Mouse (Mus musculus) midbrain, embryonic 11.5 days (tissue): Measurements from ENCODE around the gene Slc38a5. TPM values are rescaled to one million over a fixed set of nuclear protein-coding genes. Genes with fewer than 3 reads are reported as not detected.

Experiments
- ATAC-seq: fragments of 200-750 bp; cut with Nextera tagmentation; 2 replicates; pipeline ENCODE4 v1.8.0; 2017; ENCODE audit warnings: moderate TSS enrichment, moderate library complexity; ENCODE audit not compliant: low FRiP score
- DNase-seq: peaks from one replicate; pipeline ENCODE4 v3.0.0; 2015; ENCODE audit warnings: low spot score; ENCODE audit errors: missing footprints
- H3K27ac ChIP-seq: fragments of 300-500 bp; sonication (generic); 2 replicates; pipeline ENCODE4 v1.5.1; 2014; ENCODE audit warnings: low read depth, low read length
- H3K27me3 ChIP-seq: fragments of 300-500 bp; sonication (generic); 2 replicates; pipeline ENCODE4 v1.6.1; 2014; ENCODE audit warnings: mild to moderate bottlenecking, low read length, moderate library complexity, mixed read lengths; ENCODE audit not compliant: control insufficient read depth, insufficient read depth
- H3K36me3 ChIP-seq: fragments of 300-500 bp; sonication (generic); 2 replicates; pipeline ENCODE4 v1.6.1; 2014; ENCODE audit warnings: mild to moderate bottlenecking, low read length, moderate library complexity, mixed read lengths; ENCODE audit not compliant: control insufficient read depth, insufficient read depth
- H3K4me1 ChIP-seq: fragments of 300-500 bp; sonication (generic); 2 replicates; pipeline ENCODE4 v1.6.1; 2014; ENCODE audit warnings: low read length; ENCODE audit not compliant: control insufficient read depth, insufficient read depth
- H3K4me2 ChIP-seq: fragments of 300-500 bp; sonication (generic); 2 replicates; pipeline ENCODE4 v1.6.1; 2014; ENCODE audit warnings: mild to moderate bottlenecking, moderate library complexity
- H3K4me3 ChIP-seq: fragments of 300-500 bp; sonication (generic); 2 replicates; pipeline ENCODE4 v1.5.1; 2014; ENCODE audit warnings: low read depth, low read length
- H3K9ac ChIP-seq: fragments of 300-500 bp; sonication (generic); 2 replicates; pipeline ENCODE4 v1.6.1; 2014; ENCODE audit warnings: low read length
- H3K9me3 ChIP-seq: fragments of 300-500 bp; sonication (generic); 2 replicates; pipeline ENCODE4 v1.6.1; 2016; ENCODE audit warnings: low read length; ENCODE audit not compliant: control insufficient read depth
- WGBS: fragments of 180-500 bp; shearing (Covaris S2); extraction: QIAGEN DNeasy Blood & Tissue Kit; methylation state at CpG from one replicate; pipeline ENCODE4 v1.1.7; 2014; 5-methylcytosine and 5-hydroxymethylcytosine counted together
- polyA plus RNA-seq: library from polyadenylated mRNA; unstranded; fragments of >200 nt; fragmentation: Nextera tagmentation; extraction: Ambion mirVana; gene quantifications from 2 replicates; pipeline ENCODE4 v1.2.1, GENCODE M21; 2014

Gene Slc38a5
- 5.2 and 5.3 TPM in 2 replicates for polyA plus RNA-seq

DNA sequence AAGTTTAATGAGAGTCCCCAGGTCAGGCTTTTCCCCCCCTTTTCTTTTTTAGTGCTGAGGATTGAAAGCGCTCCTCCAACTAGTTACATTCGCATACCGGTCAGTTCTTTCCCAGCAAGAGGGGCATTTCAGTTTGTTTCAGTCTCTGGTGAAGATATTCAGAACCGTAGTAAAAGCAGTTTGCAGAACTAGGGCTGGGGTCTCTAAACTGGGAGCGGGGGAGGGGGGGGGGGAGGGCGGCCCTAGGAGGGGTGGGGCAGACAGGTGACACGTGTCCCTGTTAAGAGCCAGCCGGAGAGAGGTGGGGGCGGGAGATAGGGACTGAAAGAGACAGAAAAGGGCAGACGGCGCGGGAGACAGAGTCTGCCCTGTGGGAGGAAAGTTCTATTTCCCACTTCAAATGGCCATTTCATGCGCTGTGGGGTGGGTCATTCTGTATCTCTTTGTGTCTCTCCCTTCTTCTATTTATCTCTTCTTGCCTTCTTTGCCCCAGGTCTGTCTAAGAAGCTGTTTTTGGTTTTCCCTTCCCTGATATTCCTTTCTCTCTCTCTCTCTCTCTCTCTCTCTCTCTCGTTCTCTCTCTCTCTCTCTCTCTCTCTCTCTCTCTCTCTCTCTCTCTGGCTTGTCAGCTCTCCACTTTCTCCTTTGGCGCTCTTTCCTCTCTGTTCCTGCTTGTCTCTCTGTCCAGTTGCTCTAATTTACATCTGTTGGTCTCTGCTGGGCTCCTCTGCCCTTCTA, at the start of gene Slc38a5:
Gene Slc38a5 (plus strand): TSS at position 51 of the 738 bp plus-strand sequence.
- WGBS: 29% methylated on average over 10 of the region's 15 CpGs
- no peaks in the 10 kb centered on the region for H3K4me1 ChIP-seq
- H3K9me3 ChIP-seq: no peaks in the 10 kb centered on the region
- no peaks in the 10 kb centered on the region for H3K36me3 ChIP-seq
- no peak within 1 kb of the TSS for H3K4me3 ChIP-seq
- no peaks in the 10 kb centered on the region for H3K27me3 ChIP-seq
- no peak within 1 kb of the TSS for H3K27ac ChIP-seq
- ATAC-seq: no peak
- 0 out of 2 replicates have a peak within 1 kb of the TSS, but pooled peaks have one; percentile 19 for H3K4me2 ChIP-seq
- no peak within 1 kb of the TSS for H3K9ac ChIP-seq
- DNase-seq: no peak

DNA sequence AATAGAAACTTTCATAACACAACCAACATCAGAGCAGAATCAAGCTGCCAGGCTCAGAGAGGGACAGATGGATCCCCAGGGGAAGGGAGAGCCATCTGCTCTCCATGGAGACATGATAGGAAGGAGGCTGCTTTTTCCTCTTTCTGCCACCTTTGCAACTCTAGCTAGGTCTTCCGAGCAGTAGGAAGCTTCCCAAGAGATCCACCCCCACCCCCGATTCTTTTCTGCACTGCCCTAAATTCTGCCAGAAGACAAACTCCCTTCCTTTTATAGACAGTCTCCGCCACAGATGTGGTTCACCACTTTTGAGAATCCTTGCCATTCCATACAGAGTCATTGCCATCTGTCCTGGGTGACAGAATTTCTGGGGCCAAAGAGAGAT, 48.6 kb upstream of the Slc38a5 start:
- Histone ChIP-seq H3K4me3 (no peak overlapping the region), H3K4me1 (no peaks in the 10 kb centered on the region), H3K9me3 (no peaks in the 10 kb centered on the region), H3K36me3 (no peaks in the 10 kb centered on the region), H3K27me3 (no peaks in the 10 kb centered on the region), H3K4me2 (no peak overlapping the region), H3K27ac (no peak overlapping the region), H3K9ac (no peak overlapping the region)
- DNase-seq (no peak), ATAC-seq (no peak)
- WGBS: 80% methylated on average over 3 of the region's 3 CpGs

DNA sequence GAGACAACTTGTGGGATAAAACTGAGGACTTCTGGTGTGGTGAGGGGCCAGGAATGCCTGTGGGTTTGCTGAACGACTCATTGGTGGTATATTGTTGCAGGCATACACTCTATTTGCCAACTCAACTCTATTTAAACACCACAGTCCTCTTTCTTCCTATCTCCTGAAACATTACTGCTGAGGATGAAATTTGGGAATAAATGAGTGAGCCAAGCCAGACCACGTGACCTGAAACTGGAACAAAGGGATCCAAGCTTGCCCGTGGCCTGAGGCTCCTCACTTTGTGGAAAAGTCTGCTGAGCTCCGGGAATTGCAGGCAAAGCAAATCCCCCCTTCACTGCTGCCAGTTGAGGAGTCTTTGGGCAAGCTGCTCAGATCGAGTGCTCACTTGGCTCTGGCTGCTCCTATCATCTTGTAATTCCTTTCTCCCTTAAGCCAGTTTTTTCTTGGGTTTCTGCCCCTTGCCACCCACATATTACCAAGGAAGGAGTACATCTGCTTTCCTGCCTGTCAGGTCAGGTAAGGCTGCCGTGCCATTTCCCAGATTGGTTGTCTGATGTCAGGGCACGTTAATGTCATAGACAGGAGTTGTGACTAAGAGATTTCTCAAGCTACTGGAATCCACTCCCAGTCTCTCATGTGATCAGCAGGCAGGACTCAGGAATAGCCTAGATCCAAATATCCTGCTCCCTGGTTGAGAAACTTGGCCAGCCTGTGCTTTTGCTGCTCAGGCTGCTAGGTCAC, 48.1 kb upstream of the Slc38a5 start:
- H3K4me2 ChIP-seq: no peak overlapping the region
- DNase-seq: no peak
- no peak overlapping the region for H3K27ac ChIP-seq
- 60% methylated on average over 7 of the region's 7 CpGs for WGBS
- no peaks in the 10 kb centered on the region for H3K27me3 ChIP-seq
- H3K4me3 ChIP-seq: no peak overlapping the region
- no peak for ATAC-seq
- no peaks in the 10 kb centered on the region for H3K9me3 ChIP-seq
- H3K9ac ChIP-seq: no peak overlapping the region
- H3K4me1 ChIP-seq: no peaks in the 10 kb centered on the region
- no peaks in the 10 kb centered on the region for H3K36me3 ChIP-seq

DNA sequence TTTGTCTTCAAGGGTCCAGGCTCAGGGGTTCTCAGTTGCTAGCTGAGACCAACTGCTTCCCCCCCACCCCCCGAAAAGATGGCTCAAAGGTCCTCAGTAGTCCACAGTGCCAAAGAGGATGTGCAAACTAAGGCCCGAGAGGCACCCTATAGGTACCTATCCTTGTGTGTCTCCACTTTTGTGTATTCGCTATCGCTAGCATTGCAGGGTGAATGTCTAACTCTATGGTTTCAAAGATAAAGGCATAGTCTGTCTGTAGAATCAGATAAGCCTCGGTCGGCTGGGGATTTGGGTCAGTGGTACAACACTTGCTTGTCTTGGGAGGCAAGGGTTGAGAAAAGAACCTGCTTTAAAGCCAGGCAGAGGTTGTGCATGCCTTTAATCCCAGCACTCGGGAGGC, 47.5 kb upstream of the Slc38a5 start:
- Histone ChIP-seq H3K27me3 (no peaks in the 10 kb centered on the region), H3K4me3 (no peak overlapping the region), H3K9me3 (no peaks in the 10 kb centered on the region), H3K4me2 (no peak overlapping the region), H3K4me1 (no peaks in the 10 kb centered on the region), H3K36me3 (no peaks in the 10 kb centered on the region), H3K9ac (no peak overlapping the region), H3K27ac (no peak overlapping the region)
- DNase-seq (no peak), ATAC-seq (no peak)
- 89% methylated on average over 7 of the region's 7 CpGs for WGBS

DNA sequence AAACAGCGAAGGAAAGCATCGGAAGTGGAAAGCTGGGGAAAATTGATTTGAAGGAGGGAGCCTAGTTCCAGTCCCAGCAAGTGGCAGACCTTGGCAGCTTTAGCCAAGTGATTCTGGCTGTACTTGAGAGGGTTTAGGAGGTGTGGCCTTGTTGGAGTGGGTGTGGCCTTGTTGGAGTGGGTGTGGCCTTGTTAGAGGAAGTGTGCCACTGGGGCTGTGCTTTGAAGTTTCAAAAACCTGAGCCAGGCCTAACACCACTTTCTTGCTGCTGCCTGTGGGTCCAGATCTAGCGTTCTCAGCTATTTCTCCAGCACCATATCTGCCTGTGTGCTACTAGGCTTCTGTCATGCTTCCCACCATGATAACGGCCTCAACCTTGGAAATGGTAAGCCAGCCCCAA, 40.7 kb upstream of the Slc38a5 start:
- Histone ChIP-seq H3K36me3 (no peaks in the 10 kb centered on the region), H3K9me3 (no peaks in the 10 kb centered on the region), H3K27me3 (no peaks in the 10 kb centered on the region), H3K27ac (no peak overlapping the region), H3K4me2 (no peak overlapping the region), H3K9ac (no peak overlapping the region), H3K4me3 (no peak overlapping the region), H3K4me1 (no peaks in the 10 kb centered on the region)
- DNase-seq (no peak), ATAC-seq (no peak)
- WGBS: 74% methylated on average over 4 of the region's 4 CpGs

DNA sequence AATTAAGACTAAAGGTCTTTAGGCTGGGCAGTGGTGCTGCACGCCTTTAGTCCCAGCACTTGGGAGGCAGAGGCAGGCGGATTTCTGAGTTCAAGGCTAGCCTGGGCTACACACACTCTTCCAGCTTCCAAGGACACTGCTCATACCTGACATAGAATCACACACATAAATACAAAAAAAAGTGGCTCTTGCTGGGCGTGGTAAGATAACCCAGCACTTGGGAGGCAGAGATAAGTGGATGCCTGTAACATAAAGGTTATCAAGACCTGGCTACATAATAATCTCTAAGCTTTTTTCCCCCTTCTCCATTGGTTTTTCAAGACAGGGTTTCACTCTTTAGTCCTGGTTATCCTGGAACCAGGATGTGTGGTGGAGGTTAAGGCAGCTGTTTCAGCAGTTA, 37.3 kb upstream of the Slc38a5 start:
- Histone ChIP-seq H3K36me3 (no peaks in the 10 kb centered on the region), H3K4me2 (no peak overlapping the region), H3K27ac (no peak overlapping the region), H3K4me3 (no peak overlapping the region), H3K27me3 (no peaks in the 10 kb centered on the region), H3K9me3 (no peaks in the 10 kb centered on the region), H3K9ac (no peak overlapping the region), H3K4me1 (no peaks in the 10 kb centered on the region)
- 71% methylated on average over 3 of the region's 3 CpGs for WGBS
- no peak for ATAC-seq
- no peak for DNase-seq

DNA sequence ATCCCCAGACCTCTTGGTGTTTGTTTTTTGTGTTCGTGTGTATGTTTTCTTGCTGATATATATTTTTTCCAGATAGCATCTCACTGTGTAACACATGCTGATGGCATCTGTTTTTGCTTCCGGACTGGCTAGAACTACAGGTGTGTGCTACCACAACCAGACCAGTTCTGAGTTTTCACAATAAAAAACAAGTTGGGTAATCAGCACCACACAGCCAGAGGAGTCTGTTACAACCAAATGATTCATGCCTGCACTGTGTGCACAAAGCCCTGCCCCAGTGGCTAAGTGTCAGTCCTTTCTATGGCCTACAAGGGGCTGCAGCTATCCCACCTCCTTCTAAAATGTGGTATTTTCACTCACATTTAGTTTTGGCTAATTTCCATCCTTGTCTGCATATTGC, 34.2 kb upstream of the Slc38a5 start:
- no peak for ATAC-seq
- Histone ChIP-seq H3K27ac (no peak overlapping the region), H3K4me3 (no peak overlapping the region), H3K9ac (no peak overlapping the region), H3K27me3 (no peaks in the 10 kb centered on the region), H3K9me3 (no peaks in the 10 kb centered on the region), H3K4me1 (no peaks in the 10 kb centered on the region), H3K36me3 (no peaks in the 10 kb centered on the region), H3K4me2 (no peak overlapping the region)
- no peak for DNase-seq
- 91% methylated on average over 2 of the region's 2 CpGs for WGBS

DNA sequence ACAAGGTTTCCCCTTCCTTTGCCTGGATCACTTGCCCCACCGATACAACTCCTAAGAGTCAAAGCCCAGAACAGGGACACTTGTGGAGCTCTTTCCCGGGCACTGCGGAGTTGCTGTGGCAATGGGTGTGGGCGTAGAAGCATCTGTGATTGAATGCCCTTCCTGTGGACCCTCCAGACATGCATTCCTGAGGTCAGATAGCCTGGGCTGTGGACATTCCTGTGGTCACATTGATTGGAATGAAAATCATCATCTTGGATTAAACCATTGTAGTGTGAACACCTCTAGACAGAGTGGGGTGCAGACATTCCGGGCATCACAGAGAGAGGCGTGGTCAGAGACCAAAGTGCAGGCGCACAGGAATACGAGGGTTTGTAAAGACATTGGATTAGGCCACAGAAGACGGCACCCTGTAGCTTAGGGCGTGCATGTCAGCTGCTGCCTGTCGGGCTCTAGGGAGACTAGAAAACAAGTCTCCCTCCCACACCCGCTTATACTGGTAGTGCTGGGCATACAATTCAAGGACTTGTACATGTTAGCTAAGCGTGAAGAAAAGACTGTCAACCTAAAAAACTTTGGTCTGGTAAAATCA, 32.0 kb upstream of the Slc38a5 start:
- WGBS: 72% methylated on average over 13 of the region's 13 CpGs
- no peak overlapping the region for H3K9ac ChIP-seq
- no peaks in the 10 kb centered on the region for H3K36me3 ChIP-seq
- DNase-seq: no peak
- no peak overlapping the region for H3K4me3 ChIP-seq
- no peak overlapping the region for H3K27ac ChIP-seq
- no peak for ATAC-seq
- H3K27me3 ChIP-seq: no peaks in the 10 kb centered on the region
- no peaks in the 10 kb centered on the region for H3K9me3 ChIP-seq
- no peaks in the 10 kb centered on the region for H3K4me1 ChIP-seq
- H3K4me2 ChIP-seq: no peak overlapping the region

DNA sequence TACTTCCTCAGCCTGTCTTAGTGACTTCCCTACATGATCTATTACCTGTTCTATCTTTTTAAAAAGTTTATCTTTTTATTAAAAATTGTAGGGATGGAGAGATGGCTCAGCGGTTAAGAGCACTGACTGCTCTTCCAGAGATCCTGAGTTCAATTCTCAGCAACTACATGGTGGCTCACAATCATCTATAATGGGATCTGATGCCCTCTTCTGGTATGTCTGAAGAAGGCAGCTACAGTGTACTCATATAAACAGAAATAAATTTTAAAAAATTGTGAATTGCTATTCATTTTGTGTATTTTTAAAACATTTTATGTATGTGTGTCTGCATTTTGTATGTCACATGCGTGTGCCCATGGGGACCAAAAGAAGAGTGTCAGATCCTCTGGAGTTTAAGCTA, 23.3 kb upstream of the Slc38a5 start:
- Histone ChIP-seq H3K36me3 (no peaks in the 10 kb centered on the region), H3K27me3 (no peaks in the 10 kb centered on the region), H3K4me1 (peaks cover 2% of the 10 kb centered on the region; the same call in 1 of the 2 replicates), H3K9ac (no peak overlapping the region), H3K27ac (no peak overlapping the region), H3K9me3 (no peaks in the 10 kb centered on the region), H3K4me2 (no peak overlapping the region), H3K4me3 (no peak overlapping the region)
- ATAC-seq (no peak), DNase-seq (no peak)
- 72% methylated on average over 2 of the region's 2 CpGs for WGBS
